Mouse (Mus musculus) bone marrow macrophage, adult 2 months (primary cell): Measurements from ENCODE around the gene Vgll1.

Experiments used
- CTCF ChIP-seq: IDR thresholded peaks from 2 replicates; pipeline ENCODE4 v1.5.1; 2012; ENCODE audit warnings: low read depth, mild to moderate bottlenecking, low read length, moderate library complexity
- POLR2A ChIP-seq: IDR thresholded peaks from 2 replicates; pipeline ENCODE4 v1.6.1; 2012; ENCODE audit warnings: mild to moderate bottlenecking, low read depth, low read length, borderline replicate concordance

DNA sequence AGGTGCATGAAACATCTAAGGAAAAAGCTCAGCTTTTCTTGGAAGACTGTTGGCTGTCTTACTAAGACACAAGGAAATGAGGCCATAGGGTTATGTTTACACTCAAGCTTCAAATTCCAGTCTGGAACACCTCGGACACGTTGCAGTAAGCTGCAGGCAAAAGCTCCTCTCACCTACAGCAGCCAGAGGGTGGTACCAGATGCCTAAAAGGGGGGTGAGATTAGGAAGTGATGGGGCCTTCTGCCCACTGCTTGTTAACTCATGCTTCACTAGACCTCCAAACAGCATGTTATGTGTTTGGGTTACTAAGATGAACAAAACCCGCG lies 35.1 kb upstream of the Vgll1 start:
- no peak for TF ChIP-seq POLR2A
- TF ChIP-seq CTCF: no peak
